Mouse (Mus musculus) embryo, embryonic 11.5 days (tissue): ENCODE results near the gene Siah1a.

Source experiments
- DNase-seq: peaks from one replicate; pipeline ENCODE4 v3.0.0-alpha.2; 2012; ENCODE audit warnings: low read depth, low spot score

The Siah1a gene

DNA sequence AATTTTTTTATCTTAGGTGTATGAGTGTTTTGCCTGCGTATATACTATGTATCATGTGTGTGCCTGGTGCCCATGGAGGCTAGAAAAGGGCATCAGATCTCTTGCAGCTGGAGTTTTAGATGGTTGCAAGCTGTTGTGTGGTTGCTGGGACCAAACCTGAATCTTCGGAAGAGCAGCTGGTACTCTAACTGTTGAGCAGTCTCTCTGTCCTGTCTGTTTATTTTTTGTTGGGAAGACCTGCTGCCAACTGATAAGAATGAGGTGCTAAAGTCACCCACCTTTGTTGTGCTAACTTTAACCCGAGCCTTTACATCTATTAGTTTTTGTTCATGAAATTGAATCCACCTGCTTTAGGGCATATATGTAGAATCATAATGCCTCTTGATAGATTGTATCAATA lies 43.3 kb downstream of the Siah1a start:
- no peak for DNase-seq

DNA sequence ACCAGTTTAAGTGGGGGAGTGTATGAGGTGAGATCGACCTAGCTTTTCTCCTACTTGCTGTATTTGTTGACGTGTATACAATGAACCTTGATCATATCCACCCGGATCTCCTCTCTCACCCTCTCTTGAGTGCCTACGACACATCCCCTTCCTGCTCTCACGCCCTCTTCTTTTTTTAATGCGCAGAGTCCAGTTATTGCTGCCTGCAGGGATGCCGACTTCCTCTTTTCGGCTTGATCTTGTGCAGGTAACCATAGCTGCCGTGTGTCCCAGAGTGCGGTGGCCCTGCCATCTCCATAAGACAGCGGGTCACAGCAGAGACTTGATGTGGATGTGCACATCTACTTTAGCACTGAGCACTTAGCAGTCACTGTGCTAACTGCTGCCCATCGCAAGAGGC lies 46.3 kb downstream of the Siah1a start:
- DNase-seq, result no peak

DNA sequence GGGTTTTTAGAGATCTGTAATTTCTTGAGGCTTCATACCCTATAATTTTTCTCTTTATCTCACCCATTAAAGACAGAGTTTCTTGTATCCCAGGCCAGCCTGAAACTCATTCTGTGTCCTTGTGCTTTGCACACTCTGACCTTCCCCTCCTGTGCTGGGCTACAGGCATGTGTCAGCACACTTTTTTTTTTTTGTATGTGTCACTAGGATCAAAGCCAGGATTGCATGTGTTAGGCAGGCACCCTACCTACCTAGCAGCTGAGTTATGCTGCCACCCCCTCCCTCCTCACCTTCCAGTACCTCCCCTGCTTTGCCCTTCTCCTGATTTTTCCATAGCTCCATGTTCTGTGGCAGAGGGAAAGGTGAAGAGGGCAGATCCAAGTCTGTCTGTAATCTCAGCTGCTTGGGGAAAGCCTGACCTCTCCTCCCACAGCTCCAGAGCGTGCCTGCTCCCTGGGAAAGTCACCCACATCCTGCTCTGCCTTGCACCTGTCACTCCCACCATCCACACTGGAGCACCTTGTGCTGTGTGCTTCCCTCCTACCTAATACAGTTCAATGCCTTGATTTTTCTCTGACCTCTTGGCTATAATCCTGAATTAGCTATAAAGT lies 46.8 kb downstream of the Siah1a start:
- no peak for DNase-seq

DNA sequence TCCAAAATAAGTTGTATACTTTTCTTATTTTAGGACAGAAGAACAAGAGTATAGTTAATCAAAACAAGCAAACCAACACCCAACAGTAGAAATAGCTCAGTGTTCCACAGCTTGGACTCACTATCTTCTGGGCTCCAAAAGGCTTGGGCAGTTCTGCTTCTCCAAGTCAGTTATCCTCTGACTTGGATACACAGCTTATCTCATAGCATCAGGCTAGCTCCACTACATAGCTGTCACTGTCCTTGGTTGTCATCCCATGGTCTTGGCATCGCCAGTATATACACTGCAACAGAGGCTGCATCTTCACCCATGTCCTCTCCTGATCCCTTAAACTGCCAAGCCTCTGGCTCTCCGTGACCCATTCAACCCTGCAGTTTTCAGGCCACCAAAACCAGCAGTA lies 50.0 kb downstream of the Siah1a start:
- no peak for DNase-seq

DNA sequence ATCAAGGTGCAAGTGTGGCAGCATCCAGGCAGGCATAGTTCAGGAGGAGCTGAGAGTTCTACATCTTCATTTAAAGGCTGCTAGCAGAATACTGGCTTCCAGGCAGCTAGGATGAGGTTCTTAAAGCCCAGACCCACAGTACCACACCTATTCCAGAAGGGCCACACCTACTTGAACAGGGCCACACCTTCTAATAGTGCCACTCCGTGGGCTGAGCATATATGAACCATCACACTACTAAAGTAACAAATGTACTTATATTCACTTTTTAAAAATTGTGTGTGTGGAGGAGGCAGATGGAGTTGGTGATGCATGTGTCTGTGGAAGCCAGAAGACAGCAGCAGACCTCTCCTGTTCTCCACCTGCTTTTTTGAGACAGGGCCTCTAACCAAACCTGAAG lies 51.7 kb downstream of the Siah1a start:
- no peak for DNase-seq

DNA sequence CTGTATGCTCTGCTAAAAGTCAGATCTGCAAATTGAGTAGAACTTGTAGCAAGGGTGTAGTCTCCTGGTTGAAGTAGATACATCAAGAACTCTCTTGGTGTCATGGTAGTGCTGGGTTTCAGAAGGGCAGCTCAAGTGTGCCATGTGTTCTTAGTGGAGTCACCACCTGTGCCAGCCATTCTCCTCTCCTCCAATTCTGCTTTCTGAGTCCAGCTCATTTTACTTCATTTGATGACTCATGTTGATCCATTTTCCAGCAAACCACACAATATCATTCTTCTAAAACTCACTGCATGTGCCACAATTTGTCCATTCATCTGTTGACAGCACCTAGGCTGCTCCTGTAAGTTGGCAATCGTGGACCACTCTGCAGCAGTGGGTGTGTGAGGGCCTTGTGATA lies 53.6 kb downstream of the Siah1a start:
- no peak for DNase-seq

DNA sequence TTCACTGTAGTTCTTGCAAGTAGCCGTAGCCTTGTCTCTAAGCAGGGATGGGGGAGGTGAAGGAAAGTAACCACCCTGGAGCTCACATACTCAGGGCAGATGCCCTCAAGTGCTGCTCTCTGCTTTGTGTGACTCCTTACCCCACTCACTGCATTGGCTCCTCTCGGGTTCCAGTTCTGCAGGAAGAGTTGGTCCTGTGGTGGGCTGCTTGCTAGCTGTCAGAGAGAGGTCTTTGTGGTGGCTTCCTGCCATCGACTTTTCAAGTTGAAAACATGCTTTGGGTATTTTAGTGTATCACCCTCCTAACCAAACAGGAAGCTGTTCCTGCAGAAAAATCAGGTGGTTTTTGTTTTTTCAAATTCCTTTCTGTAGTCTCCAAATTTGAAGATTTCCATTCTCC lies 59.1 kb downstream of the Siah1a start:
- no peak for DNase-seq
